Mouse (Mus musculus) liver, adult (tissue): ENCODE data around the gene Mc3r.

ENCODE experiments used
- GATA4 ChIP-seq: IDR thresholded peaks from 2 replicates; pipeline ENCODE4 v1.6.1; 2014; ENCODE audit warnings: mild to moderate bottlenecking, low read length; ENCODE audit not compliant: insufficient replicate concordance

Gene Mc3r

DNA sequence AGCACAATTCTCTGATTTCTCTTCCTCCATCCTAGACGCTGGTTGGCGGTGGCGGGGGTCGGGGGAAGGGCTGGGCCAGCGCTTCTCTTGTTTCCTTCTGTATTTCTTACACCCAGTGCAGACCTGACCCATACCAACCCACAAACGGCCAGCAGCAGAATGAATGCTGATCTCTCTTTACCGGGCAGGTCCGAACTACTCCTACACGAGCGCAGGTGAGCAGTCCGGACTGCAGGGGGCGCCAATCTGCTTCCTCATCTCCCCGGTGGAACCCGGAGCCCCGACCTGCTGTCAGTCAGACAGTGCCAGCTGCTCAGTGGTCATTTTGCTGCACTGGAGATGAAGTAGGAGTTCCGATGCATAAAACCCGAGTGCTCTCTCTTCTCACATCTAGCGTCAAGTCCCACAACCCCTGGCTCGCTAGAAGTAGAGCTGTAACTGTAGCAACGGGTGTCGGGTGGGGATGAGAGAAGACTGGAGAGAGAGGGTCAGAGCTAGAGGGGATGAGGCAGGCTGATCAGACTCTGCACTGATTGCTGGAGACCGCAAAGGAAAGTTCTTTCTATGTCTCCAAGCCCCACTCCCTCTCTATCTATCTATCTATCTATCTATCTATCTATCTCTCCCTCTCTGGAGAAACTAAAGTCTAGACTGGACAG is at the start of gene Mc3r:
TSS of gene Mc3r (plus strand) at position 387 of the 659 bp plus-strand sequence.
- no peak for TF ChIP-seq GATA4

DNA sequence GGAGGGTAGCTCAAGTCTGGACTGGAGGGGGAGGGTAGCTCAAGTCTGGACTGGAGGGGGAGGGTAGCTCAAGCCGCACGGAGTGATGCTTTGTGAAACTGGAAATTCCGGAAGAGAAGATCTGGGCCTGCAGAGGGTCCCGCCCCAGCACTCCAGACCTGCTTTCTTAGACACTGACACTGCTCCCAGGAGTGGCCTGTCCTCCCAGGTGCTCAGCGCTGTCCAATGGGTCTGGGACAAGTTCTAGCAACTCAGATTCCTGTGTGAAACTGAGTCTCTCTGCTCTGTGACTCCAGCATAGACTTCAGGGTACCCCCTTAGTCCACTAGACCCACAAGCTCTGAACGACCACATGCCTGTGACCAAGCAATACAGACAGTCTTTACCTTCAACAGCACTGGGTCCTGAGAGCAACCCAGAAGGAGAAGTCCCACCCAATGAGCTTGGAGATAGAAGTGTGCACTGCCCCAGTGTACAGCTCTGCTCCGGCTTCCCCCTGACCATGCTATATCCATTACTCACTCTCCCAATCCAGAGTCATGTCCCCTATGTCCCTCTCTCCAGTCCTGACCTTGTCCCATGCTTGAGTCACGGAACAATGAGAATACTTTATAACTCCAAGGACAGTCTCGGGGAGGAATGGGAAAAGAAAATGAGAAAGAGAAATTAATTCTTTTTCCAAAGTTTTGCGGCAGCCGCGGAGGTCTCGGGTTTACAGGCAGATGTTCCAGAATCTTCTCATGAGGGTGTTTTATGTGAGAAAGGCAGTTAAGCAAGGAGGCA is 46.1 kb upstream of the Mc3r start:
- no peak for TF ChIP-seq GATA4

DNA sequence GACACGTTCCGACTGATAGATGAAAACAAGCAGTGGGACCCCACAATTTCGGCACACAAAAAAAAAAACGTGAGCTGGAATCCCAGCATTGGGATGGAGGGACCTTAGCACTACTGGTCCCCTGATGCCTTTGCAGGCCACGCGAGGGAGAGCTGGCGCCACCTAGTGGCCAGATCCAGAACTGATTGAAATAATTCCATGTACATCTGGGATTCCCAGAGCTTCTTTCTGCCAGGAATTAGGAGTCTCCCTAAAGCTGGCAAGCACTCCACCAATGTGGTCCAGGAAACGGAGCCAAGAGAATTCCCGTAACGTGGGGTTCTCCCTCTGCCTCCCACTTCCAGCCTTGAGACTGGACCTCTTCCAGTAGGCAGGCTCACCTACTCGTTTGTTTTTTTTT is 41.3 kb upstream of the Mc3r start:
- TF ChIP-seq GATA4 = no peak

DNA sequence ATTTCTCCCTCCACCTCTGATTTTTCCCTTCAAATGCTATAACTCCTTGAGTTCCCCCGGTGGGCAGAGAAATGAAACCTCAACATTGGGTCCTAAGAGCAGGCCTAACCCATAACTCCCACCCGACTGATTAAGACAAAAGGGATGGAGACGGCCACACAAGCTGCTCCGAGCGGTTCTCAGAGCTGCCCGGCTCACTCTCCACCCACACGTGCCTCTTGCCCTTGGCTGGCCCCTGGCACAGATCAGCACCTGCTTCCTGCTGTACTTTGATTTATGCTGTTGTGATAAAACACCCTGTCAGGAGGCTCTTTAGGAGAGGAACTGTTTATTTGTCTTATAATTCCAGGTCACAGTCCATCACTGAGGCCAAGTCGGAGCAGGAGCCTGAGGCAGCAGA is 34.8 kb upstream of the Mc3r start:
- no peak for TF ChIP-seq GATA4

DNA sequence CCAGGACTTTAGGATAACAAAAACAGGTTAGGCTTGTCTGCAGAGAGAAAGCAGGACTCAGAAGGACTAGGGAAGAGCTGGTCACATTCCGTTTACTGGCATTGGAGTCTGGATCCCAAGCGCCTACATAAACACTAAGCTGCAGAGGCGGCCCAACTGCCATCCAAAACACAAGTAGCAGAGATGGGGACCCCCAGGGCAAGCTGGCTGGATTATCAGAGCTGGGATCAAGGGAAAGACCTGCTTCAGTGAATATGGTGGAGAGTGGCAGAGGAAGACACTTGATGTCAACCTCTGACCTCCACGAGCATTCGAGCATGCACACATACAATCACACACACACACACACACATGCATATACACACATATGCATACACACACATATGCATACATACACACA is 34.0 kb upstream of the Mc3r start:
- no peak for TF ChIP-seq GATA4

DNA sequence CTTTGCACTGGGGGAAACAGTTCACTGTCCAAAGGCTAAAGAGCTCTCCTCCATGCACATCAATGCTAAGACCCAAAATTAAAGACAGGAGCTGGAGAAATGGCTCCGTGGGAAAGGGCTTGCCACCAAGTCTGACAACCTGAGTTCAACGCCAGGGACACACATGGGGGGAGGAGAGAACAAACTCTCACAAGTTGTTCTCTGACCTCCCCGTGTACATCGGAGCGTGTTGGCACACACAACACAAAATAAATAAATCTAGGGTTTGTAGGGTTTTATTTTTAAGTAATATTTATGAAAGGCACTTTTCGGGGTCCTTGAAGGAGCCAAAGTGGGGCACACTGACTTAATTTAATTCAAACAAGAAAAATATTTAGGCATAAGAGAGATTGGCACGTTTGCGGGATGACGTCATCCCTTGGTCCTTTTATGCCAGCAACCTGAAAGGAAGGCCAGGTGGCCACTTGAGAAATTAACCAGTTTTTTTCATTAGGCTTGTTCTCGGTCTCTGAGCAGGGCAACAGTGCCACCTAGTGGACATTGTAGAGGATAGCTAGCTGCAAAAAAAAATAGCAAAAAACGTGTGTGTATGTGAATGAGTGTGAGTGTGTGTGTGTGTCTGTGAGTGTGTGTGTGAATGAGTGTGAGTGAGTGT is 32.7 kb upstream of the Mc3r start:
- no peak for TF ChIP-seq GATA4

DNA sequence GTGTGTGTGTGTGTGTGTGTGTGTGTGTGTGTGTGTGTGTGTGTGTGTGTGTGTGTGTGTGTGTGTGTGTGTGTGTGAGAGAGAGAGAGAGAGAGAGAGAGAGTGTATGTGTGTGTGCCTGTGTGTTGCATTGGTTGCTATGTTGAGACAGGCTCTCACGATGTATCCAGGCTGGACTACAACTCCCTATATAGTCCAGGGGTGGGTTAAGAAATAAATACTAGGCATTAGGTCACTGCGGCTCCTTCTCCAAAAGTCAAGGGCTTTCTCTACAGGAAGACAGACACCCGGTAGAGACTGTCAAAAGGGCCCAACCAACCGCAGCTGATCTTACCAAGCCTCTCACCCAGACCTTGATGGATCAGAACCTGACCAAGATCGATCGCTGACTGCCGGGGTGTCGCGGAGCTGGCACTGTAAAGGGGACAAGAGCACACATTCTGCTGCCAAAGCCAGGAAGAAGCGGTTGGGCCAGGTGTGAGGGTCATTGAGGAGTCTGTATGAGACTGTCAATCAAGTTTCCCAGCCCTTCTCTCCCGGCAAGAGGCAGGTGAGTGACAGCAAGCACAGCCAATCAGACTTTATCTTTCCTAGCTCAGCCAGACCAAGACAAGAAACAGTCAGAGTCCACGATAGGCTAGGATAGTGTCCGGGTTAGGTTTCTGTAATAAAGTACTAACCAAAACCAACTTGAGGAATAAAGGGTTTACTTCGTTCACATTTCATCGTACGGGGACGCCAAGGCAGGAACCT is 32.0 kb upstream of the Mc3r start:
- no peak for TF ChIP-seq GATA4

DNA sequence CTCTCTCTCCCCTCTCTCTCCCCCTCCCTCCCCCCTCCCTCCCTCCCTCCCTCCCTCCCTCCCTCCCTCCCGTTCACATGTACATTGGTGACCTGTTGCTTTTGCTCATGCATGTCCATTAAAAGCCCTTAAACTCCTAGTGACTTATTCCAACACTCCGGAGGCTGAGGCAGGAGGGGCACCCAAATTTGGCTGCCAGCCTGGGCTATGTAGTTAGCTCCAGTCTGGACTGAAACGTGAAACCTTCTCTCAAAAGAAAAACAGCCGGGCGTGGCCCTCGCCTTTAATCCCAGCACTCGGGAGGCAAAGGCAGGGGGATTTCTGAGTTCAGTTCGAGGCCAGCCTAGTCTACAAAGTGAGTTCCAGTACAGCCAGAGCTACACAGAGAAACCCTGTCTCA is 30.4 kb upstream of the Mc3r start:
- no peak for TF ChIP-seq GATA4

DNA sequence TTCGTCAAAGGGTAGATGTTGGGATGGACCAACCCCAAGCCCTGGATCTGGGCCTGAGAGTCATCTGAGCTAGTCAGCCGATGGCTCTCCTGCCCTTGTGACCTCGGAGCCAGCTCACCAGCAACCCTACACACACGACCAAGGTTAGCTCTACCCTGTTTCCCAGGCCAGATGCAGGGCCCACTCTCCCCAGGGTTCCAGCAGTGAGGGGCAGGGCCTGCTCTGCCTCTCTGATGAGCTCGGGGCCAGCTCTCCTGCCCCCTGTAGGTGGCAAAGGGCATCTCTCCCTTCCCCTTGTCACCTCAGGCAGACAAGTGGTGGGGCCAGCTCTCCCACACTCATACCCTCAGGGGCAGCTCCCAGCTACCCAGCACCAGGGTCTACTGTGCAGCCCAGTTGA is 29.1 kb upstream of the Mc3r start:
- no peak for TF ChIP-seq GATA4

DNA sequence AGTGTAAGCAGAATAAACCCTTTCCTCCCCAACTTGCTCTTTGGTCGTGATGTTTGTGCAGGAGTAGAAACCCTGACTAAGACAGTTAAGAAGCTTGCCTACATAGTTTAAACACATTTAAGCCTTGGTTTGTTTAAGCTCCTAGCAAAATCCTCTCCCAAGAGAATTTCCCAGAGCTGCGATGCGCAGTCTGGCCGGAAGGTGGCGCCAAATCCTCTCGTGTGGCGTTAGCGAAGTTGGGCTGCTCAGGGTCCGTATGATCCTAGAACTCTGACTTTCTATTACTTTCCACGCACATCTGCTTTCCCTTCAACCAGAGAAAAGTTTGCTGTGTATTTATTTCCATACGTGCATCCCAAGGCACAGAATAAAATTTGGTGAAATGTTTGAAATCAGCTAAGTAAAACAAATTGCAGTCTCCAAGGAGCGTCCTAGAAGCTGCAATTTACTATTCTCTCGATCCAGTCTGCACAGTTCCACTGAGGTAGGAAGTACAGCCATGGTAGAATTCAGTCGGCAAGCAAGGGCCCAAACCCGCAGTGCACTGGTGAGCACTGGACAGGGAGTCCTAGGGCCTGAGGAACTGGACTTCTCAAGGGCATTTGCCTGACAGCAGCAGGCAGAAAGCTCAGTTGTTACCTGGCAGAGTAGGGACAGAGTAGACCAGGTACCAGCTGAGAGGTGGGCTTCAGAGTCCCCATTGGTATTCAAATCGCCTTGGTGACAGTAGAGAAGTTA is 26.5 kb upstream of the Mc3r start:
- no peak for TF ChIP-seq GATA4

DNA sequence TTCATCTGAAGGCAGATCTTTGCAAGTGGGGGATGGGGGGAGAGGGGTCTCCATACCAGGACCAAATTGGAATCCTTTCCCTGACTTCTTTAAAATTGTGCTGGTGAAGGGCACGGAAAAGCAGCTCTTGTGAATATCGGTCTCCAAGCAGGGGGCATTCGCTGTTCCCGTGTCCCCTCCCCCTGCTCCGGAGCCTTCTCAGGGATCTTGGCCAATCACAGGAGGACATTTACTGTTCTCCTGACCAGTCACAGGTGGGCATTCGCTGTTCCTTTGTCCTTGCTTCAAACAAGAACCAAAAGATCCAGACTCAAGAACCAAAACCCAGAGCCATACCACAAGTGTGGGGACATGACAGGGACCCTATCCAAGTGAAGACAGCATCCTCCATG is 25.9 kb upstream of the Mc3r start:
- TF ChIP-seq GATA4 = no peak

DNA sequence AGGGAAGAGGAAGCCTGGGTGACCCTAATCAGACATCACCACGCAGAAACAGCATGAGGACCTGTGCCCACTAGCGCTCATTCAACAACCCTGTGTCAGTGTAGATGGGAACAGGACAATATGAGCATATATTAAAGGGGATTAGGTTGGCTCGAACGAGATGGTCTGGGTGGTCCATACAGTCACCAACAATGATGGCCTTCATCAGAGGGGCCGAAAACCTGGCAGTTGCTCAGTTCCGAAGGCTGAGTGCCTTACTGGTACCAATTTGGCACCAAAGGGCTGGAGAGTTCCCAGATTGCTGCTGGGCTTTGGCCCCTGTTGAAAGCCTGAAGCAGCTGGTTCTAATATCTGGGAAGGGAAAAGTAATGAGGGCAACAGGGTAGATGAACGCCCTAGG is 25.4 kb upstream of the Mc3r start:
- no peak for TF ChIP-seq GATA4

DNA sequence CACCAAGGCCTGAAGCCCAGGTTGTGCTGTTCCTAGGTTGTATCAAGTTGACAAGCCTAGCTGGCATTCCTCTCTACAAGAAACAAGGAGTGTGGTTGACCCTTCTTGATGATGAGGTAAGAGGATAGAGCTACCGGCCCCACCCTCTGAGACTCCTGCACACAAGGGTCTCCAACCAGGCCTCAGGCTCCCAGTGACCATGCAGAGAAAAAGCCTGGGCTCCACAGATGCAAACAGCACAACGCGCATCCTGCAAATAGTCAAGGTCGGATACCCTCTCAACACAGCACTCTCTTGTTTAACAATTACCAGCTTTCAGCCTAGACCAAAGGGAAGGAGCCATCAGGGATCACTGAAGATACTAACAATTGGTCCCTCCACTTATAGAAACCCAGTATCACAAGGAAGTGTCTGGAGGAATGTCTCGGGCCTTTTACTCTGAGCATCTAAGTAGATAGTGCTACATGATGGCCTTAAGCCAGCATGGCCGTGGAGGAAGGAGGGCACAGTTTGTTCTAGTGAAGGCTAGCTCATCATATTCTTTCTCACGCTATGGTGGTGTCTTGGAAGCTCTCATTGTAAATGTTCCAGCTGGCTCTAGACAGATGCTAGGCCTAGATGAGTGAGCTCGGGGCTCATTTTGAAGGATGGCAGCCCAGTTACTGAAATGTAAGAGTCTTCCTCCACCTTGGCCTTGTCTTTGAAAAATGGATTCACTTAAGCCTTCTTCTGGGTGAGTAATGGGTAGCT is 24.7 kb upstream of the Mc3r start:
- no peak for TF ChIP-seq GATA4

DNA sequence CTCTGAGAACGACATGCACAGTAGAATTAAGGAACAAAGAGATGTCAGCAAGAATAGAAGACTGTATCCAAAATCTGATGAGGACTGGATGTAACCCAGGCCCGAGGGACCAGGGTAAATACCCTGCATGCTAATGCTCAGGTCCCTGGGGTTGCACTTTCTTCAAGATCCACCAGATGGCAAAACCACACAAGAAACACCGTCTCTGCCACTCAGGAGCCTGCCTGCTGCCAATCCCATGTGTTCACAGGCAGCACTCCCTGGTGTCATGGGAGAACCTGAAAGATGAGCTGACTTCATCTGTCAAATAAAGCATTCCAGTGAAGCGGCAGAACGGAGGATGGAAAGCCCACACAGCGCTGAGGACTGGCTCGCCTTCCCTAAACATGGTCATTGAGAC is 21.3 kb upstream of the Mc3r start:
- TF ChIP-seq GATA4 = no peak
